Mouse (Mus musculus) heart, postnatal 0 days (tissue): ENCODE measurements at regions not wholly inside any gene's neighbourhood (a gene's known extent, or its start where the extent isn't known, plus 50 kb on each side); places are given as distances from the start of the nearest gene placed in this dataset.

Source experiments
- CTCF ChIP-seq: IDR thresholded peaks from 2 replicates; pipeline ENCODE4 v1.5.1; 2016; ENCODE audit warnings: antibody characterized with exemption, control low read depth, low read depth
- EP300 ChIP-seq: IDR thresholded peaks from 2 replicates; pipeline ENCODE4 v1.6.1; 2016; ENCODE audit warnings: antibody characterized with exemption, low read depth

GRCm38 (mm10) chr17:61768361-61768760 is 1112.8 kb downstream of the Efna5 start:
- no peak for TF ChIP-seq CTCF
- no peak for TF ChIP-seq EP300
